Mouse (Mus musculus) WW6 (cell line): Measurements from ENCODE around the gene Drc1.

ENCODE experiments used
- DNase-seq: peaks from one replicate; pipeline ENCODE4 v3.0.0-alpha.2; 2013; ENCODE audit warnings: low read depth, low spot score

Gene Drc1

GRCm38 (mm10) chr5:30411524-30411923, 130.3 kb downstream of the Drc1 start:
- DNase-seq, result no peak

GRCm38 (mm10) chr5:30415381-30415780, 134.2 kb downstream of the Drc1 start:
- DNase-seq, result no peak

GRCm38 (mm10) chr5:30415876-30416275, 134.7 kb downstream of the Drc1 start:
- no peak for DNase-seq
